Mouse (Mus musculus) lung, postnatal 0 days (tissue): ENCODE measurements at regions not wholly inside any gene's neighbourhood (a gene's known extent, or its start where the extent isn't known, plus 50 kb on each side); places are given as distances from the start of the nearest gene placed in this dataset.

Experiments
- CTCF ChIP-seq: IDR thresholded peaks from 2 replicates; pipeline ENCODE4 v1.5.1; 2016; ENCODE audit warnings: antibody characterized with exemption, mild to moderate bottlenecking
- EP300 ChIP-seq: IDR thresholded peaks from 2 replicates; pipeline ENCODE4 v1.6.1; 2016; ENCODE audit warnings: antibody characterized with exemption, mild to moderate bottlenecking, control low read depth

DNA sequence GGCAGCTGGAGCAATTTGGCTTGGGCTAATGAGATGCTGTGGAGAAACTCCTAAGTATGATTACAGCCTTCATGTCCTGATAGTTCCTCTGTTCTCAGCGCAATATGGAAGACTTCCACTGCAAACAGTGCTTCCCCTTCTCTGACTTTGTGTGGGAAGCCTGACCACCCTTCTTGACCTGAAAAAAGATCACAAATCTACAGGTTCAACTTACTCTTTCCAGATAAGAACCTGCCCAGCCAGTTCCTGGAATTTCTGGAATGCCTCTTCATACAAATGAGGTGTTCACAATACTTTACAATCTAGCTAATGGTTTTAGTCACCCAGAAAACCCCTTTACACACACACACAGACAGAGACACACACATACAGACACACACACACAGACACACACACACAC lies 1146.0 kb upstream of the Ptprd start:
- TF ChIP-seq CTCF (no peak), EP300 (peak; percentile 67)
